ENCODE assay signal across 8 mouse cellular contexts in genomic region chr2:3118203-3118941, GRCm38 (mm10). TPM values are rescaled to one million over a fixed set of nuclear protein-coding genes. Genes with fewer than 3 reads are reported as not detected.
DNase-seq lines count a peak whose midpoint lies in the region; ATAC-seq and TF ChIP-seq lines count a peak whose summit lies in the region.

No protein-coding gene starts in this region.

- no peaks in the 10 kb centered on the region for H3K9me3 ChIP-seq in ES-E14 (ENCODE audit: control insufficient read depth, insufficient read depth, low read depth, low read length)
- H3K9me3 ChIP-seq in hindbrain, embryonic 10.5 days = 0 out of 2 replicates have a peak, but pooled peaks cover 6% of the 10 kb centered on the region
- no peaks in the 10 kb centered on the region for H3K9me3 ChIP-seq in lung, embryonic 15.5 days

- WGBS in hindbrain, embryonic 10.5 days = under 1% methylated on average over 93 of the region's 93 CpGs
- whole genome bisulfite sequencing in lung, embryonic 15.5 days = under 1% methylated on average over 93 of the region's 93 CpGs

- H3K36me3 ChIP-seq in ES-E14 (ENCODE audit: control insufficient read depth, insufficient read depth, low read length, poor library complexity, severe bottlenecking) = no peaks in the 10 kb centered on the region
- no peaks in the 10 kb centered on the region for H3K36me3 ChIP-seq in hindbrain, embryonic 10.5 days
- H3K36me3 ChIP-seq in lung, embryonic 15.5 days = no peaks in the 10 kb centered on the region

- no peaks in the 10 kb centered on the region for H3K4me1 ChIP-seq in ES-E14 (ENCODE audit: control insufficient read depth in 2 of 2, insufficient read depth in 2 of 2, low read length in 2 of 2, poor library complexity in 1 of 2)
- H3K4me1 ChIP-seq in hindbrain, embryonic 10.5 days (replicated peaks) = peaks cover 25% of the 10 kb centered on the region
- peaks cover 18% of the 10 kb centered on the region; the same call in 1 of the 2 replicates for H3K4me1 ChIP-seq in lung, embryonic 15.5 days

- no peak overlapping the region for H3K27ac ChIP-seq in ES-E14 (ENCODE audit: insufficient read depth, low read depth, low read length, poor library complexity, severe bottlenecking)
- H3K27ac ChIP-seq in hindbrain, embryonic 10.5 days = peak overlapping the region; percentile 94
- H3K27ac ChIP-seq in lung, embryonic 15.5 days = peak overlapping the region; percentile 91

- H3K4me3 ChIP-seq in ES-E14 (ENCODE audit: insufficient read depth in 1 of 2, low read depth in 1 of 2, low read length in 2 of 2, poor library complexity in 1 of 2, severe bottlenecking in 1 of 2) = peak overlapping the region; percentile 91 to 92
- H3K4me3 ChIP-seq in hindbrain, embryonic 10.5 days = peak overlapping the region; percentile 71
- peak overlapping the region; percentile 82 for H3K4me3 ChIP-seq in lung, embryonic 15.5 days

- peak overlapping the region; percentile 65 for H3K4me2 ChIP-seq in lung, embryonic 15.5 days

- ATAC-seq in lung, embryonic 15.5 days (ENCODE audit: borderline replicate concordance, extremely low read depth, low FRiP score, low TSS enrichment) = peak; percentile 96

- H3K27me3 ChIP-seq in hindbrain, embryonic 10.5 days (ENCODE audit: insufficient read depth, poor library complexity, severe bottlenecking) = no peaks in the 10 kb centered on the region
- H3K27me3 ChIP-seq in lung, embryonic 15.5 days = no peaks in the 10 kb centered on the region

- in situ Hi-C loops in ES-E14 (cut with MboI; ENCODE audit: low sequenced_read_pairs in 2 of 2, unreplicated experiment in 2 of 2) = no loop called here

- DNase-seq in ES-E14 (ENCODE audit: low read depth, low spot score) = peak; percentile 64
- DNase-seq in cerebellum, adult 8-10 months = peak; percentile 83
- DNase-seq in frontal cortex, adult 2 months (ENCODE audit: extremely low spot score in 1 of 2, low spot score in 1 of 2) = peak; percentile 63 to 91
- peak; percentile 87 for DNase-seq in hindbrain, embryonic 10.5 days (ENCODE audit: low spot score)
- peak; percentile 85 for DNase-seq in layer of hippocampus, adult 9-11 months
- DNase-seq in ovary, postnatal 36 days (ENCODE audit: low spot score) = peak; percentile 92
- DNase-seq in thymus, postnatal 4 days = peak; percentile 88

- peak overlapping the region; percentile 79 for H3K9ac ChIP-seq in ES-E14 (ENCODE audit: insufficient read depth, low read depth, low read length, poor library complexity, severe bottlenecking)
- peak overlapping the region; percentile 73 for H3K9ac ChIP-seq in lung, embryonic 15.5 days

TF ChIP-seq in ES-E14, 5 proteins besides CTCF, POLR2A, EP300 and RAD21:
- TF ChIP-seq ZC3H11A (IDR thresholded peaks at IDR 0.05; ENCODE audit: borderline replicate concordance, low read depth, low read length) = no peak
- 0 out of 2 replicates have a peak, but pooled peaks have one; percentile 28 for TF ChIP-seq HCFC1 (IDR thresholded peaks at IDR 0.05; ENCODE audit: borderline replicate concordance, insufficient read depth, low read length)

RNA-seq across cellular contexts. Expression of gene Fam171a1, which starts 4.3 kb away (rescaled TPM):
- 6.6 and 8.1 TPM in 2 replicates for total RNA-seq in ES-E14 (2012; rRNA removed)
- 45.9 and 52.3 TPM in 2 replicates for polyA plus RNA-seq in frontal cortex, adult 2 months (2012; rRNA removed)
- 38.7 and 42.5 TPM in 2 replicates for polyA plus RNA-seq in hindbrain, embryonic 10.5 days (2016; fragmentation: Nextera tagmentation; extraction: Ambion mirVana)
- 51.7 and 56.2 TPM in 2 replicates for polyA plus RNA-seq in lung, embryonic 15.5 days (2015; fragmentation: Nextera tagmentation; extraction: Ambion mirVana)
